Mouse (Mus musculus) megakaryocyte, embryonic 14.5 days (primary cell): ENCODE data around the gene Slc46a2. TPM values are rescaled to one million over a fixed set of nuclear protein-coding genes. Genes with fewer than 3 reads are reported as not detected.

Experiments used
- H3K27me3 ChIP-seq: replicated peaks from 2 replicates; pipeline ENCODE3; 2012; ENCODE audit warnings: inconsistent platforms
- H3K36me3 ChIP-seq: replicated peaks from 2 replicates; pipeline ENCODE3; 2012; ENCODE audit warnings: low read length, inconsistent platforms, mixed read lengths
- H3K4me1 ChIP-seq: 2 replicates; pipeline ENCODE4 v1.6.1; 2012; ENCODE audit warnings: inconsistent platforms
- H3K4me3 ChIP-seq: replicated peaks from 2 replicates; pipeline ENCODE3; 2012; ENCODE audit warnings: moderate library complexity, mild to moderate bottlenecking, inconsistent platforms
- H3K9me3 ChIP-seq: 2 replicates; pipeline ENCODE4 v1.6.1; 2012; ENCODE audit warnings: inconsistent platforms
- FLI1 ChIP-seq: IDR thresholded peaks from 2 replicates; pipeline ENCODE4 v1.6.1; 2012; ENCODE audit warnings: low read length, inconsistent platforms, mixed read lengths
- GATA1 ChIP-seq: IDR thresholded peaks from 3 replicates; pipeline ENCODE4 v1.6.1; 2012; ENCODE audit warnings: mixed read lengths, low read length, inconsistent platforms, borderline replicate concordance
- polyA plus RNA-seq: library from polyadenylated mRNA; stranded (reverse); fragments of >175 nt; gene quantifications from 2 replicates; pipeline ENCODE4 v1.2.3, GENCODE M21; 2012; ENCODE audit warnings: low replicate concordance; ENCODE audit not compliant: insufficient read depth

The Slc46a2 gene
- polyA plus RNA-seq, 1 experiment, result not detected

DNA sequence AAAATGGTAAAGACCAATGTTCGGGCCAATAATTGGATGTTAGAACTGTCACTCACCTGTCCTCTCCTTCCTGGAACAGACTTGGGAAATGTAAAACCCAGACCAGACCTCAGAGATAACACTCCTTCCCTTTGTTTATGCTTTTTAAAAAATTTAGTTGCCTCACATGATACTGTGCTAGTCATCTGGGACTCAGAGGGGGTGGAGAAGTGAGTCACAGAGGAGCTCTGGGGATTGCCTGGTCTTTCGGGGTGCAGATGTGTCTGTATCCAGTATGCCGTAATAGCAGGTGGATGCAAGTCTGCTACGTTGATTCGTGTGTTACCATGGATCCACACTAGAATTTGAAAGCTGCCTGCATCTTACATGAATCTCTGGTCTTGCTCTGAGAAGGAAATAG is 22.1 kb downstream of the Slc46a2 start:
- Histone ChIP-seq H3K27me3 (no peaks in the 10 kb centered on the region), H3K9me3 (no peaks in the 10 kb centered on the region), H3K4me3 (peak overlapping the region; percentile 20), H3K4me1 (peaks cover 100% of the 10 kb centered on the region), H3K36me3 (peaks cover 97% of the 10 kb centered on the region)
- TF ChIP-seq FLI1, result no peak
- TF ChIP-seq GATA1, result no peak

DNA sequence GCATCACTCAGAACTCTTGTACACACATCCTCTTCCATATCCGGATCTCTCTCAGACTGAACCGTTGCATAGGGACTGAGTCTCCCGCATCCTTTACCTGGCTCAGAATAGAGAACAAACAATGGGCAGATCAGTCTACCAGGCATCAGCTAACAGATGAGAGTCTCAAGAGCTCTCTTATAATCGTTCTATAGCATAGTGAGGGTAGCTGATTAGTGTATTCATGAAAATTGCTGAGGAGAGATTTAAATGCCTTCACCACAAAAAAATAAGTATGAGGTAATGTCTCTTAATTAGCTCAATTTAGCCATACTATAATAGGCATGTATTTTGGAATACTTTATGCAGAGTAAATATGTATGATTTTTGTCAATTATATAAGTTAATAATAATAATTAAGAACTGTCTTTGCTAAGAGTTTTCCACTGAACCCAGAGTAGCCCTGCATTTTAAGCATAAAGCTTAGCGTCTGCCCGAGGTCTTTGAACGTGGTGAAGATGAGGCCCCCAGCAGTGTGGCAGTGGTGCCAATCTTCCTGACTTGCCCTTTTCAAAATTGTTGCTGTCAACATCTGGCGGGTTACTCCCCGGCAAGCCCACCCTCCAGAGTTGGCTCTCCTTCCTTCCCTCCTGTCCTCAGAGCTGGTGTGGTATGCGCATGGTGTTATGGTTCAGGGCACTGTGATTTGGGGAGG is 23.0 kb downstream of the Slc46a2 start:
- no peak for TF ChIP-seq FLI1
- TF ChIP-seq GATA1, result no peak
- H3K4me1 ChIP-seq, result peaks cover 98% of the 10 kb centered on the region
- H3K4me3 ChIP-seq, result no peak overlapping the region
- peaks cover 95% of the 10 kb centered on the region for H3K36me3 ChIP-seq
- no peaks in the 10 kb centered on the region for H3K27me3 ChIP-seq
- H3K9me3 ChIP-seq, result no peaks in the 10 kb centered on the region

DNA sequence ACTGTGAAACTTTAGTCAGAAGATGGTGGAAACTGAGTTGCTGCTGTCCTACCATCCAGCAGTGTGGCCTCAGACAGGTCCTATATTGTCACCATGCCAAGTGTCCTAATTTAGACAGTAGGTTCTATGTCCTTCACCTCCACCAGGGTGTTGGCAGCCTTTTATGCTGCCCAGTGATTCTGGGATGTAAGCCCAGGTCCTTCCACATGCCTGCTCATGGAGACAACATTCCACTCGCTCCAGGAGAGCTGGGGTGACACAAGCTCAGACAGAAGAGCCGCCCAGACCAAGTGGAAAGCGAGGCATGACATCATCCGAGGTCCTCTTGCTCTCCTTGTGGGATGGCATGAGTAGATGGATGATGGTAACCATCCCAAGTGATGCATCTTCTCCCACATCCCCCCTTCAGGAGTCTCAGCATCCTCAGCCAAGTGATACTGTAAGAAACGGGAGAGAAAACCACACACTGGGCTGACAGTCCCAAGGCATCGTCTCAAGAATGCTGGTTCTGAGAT is 24.7 kb downstream of the Slc46a2 start:
- no peaks in the 10 kb centered on the region for H3K9me3 ChIP-seq
- peaks cover 95% of the 10 kb centered on the region for H3K36me3 ChIP-seq
- no peaks in the 10 kb centered on the region for H3K27me3 ChIP-seq
- H3K4me1 ChIP-seq, result peaks cover 98% of the 10 kb centered on the region
- TF ChIP-seq GATA1 (no peak), FLI1 (no peak)
- no peak overlapping the region for H3K4me3 ChIP-seq

DNA sequence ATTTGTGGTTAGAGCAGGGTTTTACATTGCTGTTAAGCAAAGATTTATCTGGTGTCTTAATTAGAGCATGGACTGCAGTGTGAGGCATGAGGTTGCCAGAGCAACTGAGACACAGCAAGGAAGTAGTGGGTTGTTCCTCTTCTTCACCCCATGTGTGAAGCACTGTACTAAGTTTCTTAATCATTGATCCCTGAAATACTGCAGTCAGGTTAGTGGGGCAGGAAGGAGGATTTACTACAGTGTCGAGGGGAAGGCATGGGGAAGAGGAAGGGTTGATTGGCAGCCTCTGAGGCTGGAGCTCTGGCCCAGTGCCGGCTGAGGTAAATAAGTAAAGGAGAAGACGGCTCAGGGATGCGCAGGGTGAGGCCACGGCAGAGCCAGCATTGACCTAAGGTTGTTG is 26.8 kb downstream of the Slc46a2 start:
- H3K4me3 ChIP-seq, result peak overlapping the region; percentile 6
- peaks cover 98% of the 10 kb centered on the region for H3K4me1 ChIP-seq
- peaks cover 1% of the 10 kb centered on the region; the same call in 1 of the 2 replicates for H3K9me3 ChIP-seq
- H3K27me3 ChIP-seq, result no peaks in the 10 kb centered on the region
- peaks cover 95% of the 10 kb centered on the region for H3K36me3 ChIP-seq
- TF ChIP-seq GATA1, result no peak
- TF ChIP-seq FLI1, result no peak

DNA sequence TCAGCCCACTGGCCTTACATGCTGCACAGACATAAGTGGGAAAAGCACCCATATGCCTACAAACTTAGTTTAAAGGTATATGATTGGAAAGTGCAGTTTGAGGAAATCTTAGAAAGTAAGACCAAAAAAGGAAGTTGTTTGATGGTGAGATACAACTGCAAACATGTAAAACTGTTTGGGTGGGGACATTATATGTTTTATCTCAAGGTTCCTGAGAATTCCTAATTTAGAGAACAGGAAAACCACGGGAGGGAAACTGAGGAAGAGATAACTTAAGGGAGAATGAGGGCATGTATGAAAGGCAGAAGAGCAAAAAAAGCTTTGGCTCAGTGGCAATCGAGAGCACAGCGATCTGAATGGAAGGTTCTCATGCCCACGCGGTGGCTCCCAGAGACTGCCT is 27.8 kb downstream of the Slc46a2 start:
- Histone ChIP-seq H3K4me1 (peaks cover 98% of the 10 kb centered on the region), H3K36me3 (peaks cover 95% of the 10 kb centered on the region), H3K9me3 (peaks cover 11% of the 10 kb centered on the region), H3K27me3 (no peaks in the 10 kb centered on the region), H3K4me3 (peak overlapping the region; percentile 57)
- no peak for TF ChIP-seq FLI1
- TF ChIP-seq GATA1, result no peak

DNA sequence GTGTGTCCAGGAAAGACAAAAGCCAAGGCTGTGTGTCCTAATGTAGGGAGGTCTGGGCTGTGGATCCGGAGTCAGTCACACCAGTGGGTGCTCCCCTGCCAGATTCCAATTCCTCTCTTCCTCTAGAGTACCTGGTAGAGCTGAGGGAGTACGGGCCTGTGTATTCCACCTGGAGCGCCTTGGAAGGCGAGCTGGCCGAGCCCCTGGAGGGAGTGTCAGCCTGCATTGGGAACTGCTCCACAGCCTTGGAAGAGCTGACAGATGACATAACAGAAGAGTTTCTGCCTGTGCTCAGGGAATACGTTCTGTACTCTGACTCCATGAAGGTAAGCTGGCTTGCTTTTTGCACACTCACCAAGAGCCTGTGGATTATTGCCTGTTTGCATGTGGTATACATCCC is 28.6 kb downstream of the Slc46a2 start:
- peaks cover 14% of the 10 kb centered on the region for H3K9me3 ChIP-seq
- no peaks in the 10 kb centered on the region for H3K27me3 ChIP-seq
- no peak overlapping the region for H3K4me3 ChIP-seq
- H3K36me3 ChIP-seq, result peaks cover 94% of the 10 kb centered on the region
- TF ChIP-seq GATA1 (no peak), FLI1 (no peak)
- H3K4me1 ChIP-seq, result peaks cover 92% of the 10 kb centered on the region

DNA sequence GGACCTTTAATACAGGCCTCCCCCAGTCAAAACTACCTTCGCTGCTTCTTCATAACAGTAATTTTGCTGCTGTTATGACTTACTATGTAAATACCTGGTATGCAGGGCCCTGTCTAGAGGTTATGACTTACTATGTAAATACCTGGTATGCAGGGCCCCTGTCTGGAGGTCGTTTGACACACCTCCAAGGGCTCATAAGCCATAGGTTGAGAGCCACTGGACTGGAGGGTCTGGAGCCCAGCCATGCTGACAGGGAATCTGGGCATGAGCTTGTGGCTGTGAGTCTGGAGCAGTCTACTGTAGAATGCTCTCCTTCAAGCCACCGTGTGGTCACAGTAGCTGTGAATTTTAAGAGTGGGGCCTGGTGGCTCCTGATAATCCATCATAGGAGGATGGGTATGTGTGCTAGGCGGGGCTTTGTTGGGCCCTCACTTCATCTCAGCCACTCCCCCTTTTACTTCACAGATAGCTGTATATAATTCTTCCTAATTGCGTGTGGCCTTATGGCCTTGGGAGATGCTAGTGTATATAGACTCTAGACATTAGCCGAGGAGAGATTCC is 30.6 kb downstream of the Slc46a2 start:
- Histone ChIP-seq H3K4me1 (peaks cover 80% of the 10 kb centered on the region), H3K9me3 (peaks cover 14% of the 10 kb centered on the region), H3K27me3 (no peaks in the 10 kb centered on the region), H3K36me3 (peaks cover 95% of the 10 kb centered on the region), H3K4me3 (no peak overlapping the region)
- no peak for TF ChIP-seq FLI1
- no peak for TF ChIP-seq GATA1

DNA sequence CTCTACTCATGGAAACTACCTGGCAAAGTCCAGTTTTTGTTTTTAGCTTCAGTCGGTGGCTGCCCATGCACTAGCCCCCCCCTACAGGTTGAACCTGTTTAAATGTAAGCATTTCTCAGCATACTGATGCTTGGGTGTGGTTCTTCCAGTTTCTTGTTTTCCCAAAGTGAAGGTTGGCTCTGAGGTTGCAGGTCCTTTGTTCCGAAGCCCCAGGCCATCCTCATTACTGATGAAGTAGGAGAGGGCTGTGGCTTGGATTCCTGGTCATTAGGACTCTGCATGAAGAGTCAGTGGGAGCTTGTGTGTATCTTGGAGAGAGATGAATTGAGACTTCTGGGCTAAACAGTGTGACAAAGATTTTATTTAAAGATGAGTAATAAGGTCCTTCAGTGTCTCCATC is 33.6 kb downstream of the Slc46a2 start:
- no peak overlapping the region for H3K4me3 ChIP-seq
- no peaks in the 10 kb centered on the region for H3K27me3 ChIP-seq
- peaks cover 71% of the 10 kb centered on the region for H3K4me1 ChIP-seq
- H3K9me3 ChIP-seq, result peaks cover 14% of the 10 kb centered on the region
- peaks cover 99% of the 10 kb centered on the region for H3K36me3 ChIP-seq
- no peak for TF ChIP-seq FLI1
- TF ChIP-seq GATA1, result no peak

DNA sequence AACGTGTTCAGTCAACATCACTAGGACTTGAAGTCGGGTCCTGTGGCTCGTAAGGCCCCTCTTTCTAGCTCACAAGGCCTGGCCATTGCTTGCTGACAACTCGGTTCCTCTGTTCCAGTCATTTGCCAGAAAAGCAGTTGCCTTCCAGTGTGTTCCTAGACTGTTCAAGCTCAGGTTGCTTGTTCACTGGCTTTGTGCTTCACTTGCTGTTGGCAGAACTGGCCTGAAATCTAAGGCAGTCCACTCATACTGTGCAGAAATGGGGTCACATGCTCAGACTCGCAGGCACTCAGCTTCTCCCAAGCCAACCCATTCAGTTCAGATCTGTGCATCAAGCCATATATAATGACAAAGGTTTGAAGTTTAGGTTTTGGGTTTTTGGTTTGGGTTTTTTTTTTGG is 34.1 kb downstream of the Slc46a2 start:
- peaks cover 14% of the 10 kb centered on the region for H3K9me3 ChIP-seq
- TF ChIP-seq FLI1, result no peak
- TF ChIP-seq GATA1, result no peak
- no peak overlapping the region for H3K4me3 ChIP-seq
- peaks cover 97% of the 10 kb centered on the region for H3K36me3 ChIP-seq
- H3K4me1 ChIP-seq, result peaks cover 66% of the 10 kb centered on the region
- no peaks in the 10 kb centered on the region for H3K27me3 ChIP-seq

DNA sequence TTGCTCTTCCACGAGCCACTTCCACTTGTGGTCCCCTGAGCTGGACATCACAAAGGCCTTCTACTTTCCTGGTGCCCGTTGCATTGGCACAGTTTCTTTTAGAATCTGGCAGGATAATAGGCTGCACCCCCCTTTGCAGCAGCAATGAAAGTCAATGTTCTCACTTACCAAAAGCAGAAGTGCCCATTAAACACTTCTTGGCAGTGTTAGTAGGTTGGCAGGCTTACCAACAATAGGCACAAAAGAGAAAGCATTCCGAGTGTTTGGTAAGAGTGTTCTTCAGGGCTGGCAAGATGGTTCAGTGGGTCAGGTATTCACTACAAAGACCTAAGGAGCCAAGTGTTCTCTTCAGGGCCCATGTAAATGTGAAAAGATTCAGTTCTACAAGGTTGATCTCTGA is 35.4 kb downstream of the Slc46a2 start:
- Histone ChIP-seq H3K27me3 (no peaks in the 10 kb centered on the region), H3K4me1 (peaks cover 66% of the 10 kb centered on the region), H3K36me3 (peaks cover 95% of the 10 kb centered on the region), H3K9me3 (peaks cover 14% of the 10 kb centered on the region), H3K4me3 (no peak overlapping the region)
- TF ChIP-seq FLI1 (no peak), GATA1 (no peak)

DNA sequence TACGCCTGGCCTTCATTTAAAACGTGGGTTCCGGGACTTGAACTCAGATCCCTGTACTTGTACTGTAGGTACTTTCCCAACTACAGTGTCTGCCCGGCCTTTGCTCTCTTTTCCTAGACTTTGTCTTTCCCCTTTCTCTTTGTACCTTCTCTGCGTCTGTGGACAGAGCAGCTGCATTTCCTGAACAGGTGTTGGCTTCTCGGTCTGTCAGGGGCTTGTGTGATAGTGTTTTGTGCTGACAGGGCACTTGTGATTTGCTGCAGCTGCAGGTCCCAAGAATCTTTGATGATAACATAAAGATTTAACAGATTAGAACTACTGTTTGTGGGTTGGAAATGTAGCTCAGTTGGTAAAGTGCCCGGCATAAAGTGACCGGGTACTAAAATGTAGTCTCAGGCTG is 36.3 kb downstream of the Slc46a2 start:
- H3K4me3 ChIP-seq, result no peak overlapping the region
- H3K4me1 ChIP-seq, result peaks cover 66% of the 10 kb centered on the region
- H3K9me3 ChIP-seq, result peaks cover 14% of the 10 kb centered on the region
- no peaks in the 10 kb centered on the region for H3K27me3 ChIP-seq
- TF ChIP-seq GATA1 (no peak), FLI1 (no peak)
- peaks cover 93% of the 10 kb centered on the region for H3K36me3 ChIP-seq
